Mouse (Mus musculus): Measurements from ENCODE around the gene Krt7. TPM values are rescaled to one million over a fixed set of nuclear protein-coding genes. Genes with fewer than 3 reads are reported as not detected.
A peak's percentile ranks its signal among the peaks of the same experiment; 100 is the strongest.

Krt7 gene
- polyA plus RNA-seq, 1 experiment from 2014 or later, result 0.75 TPM

GRCm38 (mm10) chr15:101413916-101414635 lies 3.2 kb downstream of the Krt7 start:
- no peak for ATAC-seq

DNA sequence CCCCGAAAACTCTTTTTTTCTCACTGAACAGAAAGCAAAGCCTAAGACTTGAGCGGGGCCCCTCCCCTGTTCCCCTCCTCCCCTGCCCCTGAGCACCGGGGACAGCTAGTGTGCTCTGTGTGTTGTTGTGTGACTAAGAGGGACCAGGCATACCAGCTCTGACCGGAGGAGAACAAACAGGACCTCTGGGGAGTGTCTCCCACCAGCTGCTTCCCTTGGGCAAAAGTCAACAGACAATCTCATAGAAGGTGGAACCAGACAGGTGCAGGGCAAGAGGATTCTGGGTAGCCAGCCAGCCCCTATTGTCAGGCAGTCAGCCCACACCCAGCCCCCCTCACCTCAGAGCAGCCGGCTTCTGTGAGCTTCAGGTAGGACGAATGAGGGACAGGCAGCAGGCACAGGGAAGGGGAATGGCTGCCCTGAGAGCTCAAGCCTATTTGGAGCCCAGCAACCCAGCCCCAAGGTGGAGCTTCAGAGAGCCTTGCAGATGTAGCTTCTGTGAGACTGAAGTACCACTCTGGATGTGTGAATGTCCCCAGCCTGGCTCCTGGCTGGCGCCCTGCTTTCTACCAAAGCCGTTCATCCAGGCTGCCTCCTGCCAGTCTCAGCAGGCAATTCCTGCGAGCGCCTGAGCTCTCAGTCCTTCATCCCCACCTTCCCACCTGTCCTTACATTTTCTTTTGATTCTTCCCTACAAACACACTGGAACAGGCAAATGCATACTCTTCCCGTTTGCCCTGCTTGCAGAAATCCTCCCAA lies 4.1 kb downstream of the Krt7 start:
- Histone ChIP-seq H3K4me1 (ENCODE audit: control insufficient read depth, insufficient read depth, low read length) (no peaks in the 10 kb centered on the region), H3K27ac (ENCODE audit: low read depth, low read length) (no peak overlapping the region), H3K4me3 (ENCODE audit: low read depth, low read length) (no peak overlapping the region), H3K9me3 (replicated peaks; ENCODE audit: control insufficient read depth, low read length) (no peaks in the 10 kb centered on the region), H3K27me3 (replicated peaks; ENCODE audit: control insufficient read depth, insufficient read depth, low read length) (0 out of 2 replicates have a peak, but pooled peaks cover 14% of the 10 kb centered on the region), H3K4me2 (ENCODE audit: low read length) (no peak overlapping the region), H3K9ac (ENCODE audit: low read length) (no peak overlapping the region), H3K36me3 (ENCODE audit: control insufficient read depth, insufficient read depth, low read length) (no peaks in the 10 kb centered on the region)
- WGBS, result 41% methylated on average over 11 of the region's 11 CpGs
- no peak for DNase-seq (ENCODE audit: low spot score)
- no peak for ATAC-seq

More at GRCm38 (mm10) chr15:101413916-101414635, 3.2 kb downstream of the Krt7 start:
- Histone ChIP-seq H3K4me3 (ENCODE audit: low read depth, low read length) (no peak overlapping the region), H3K27me3 (replicated peaks; ENCODE audit: control insufficient read depth, insufficient read depth, low read length) (0 out of 2 replicates have a peak, but pooled peaks cover 14% of the 10 kb centered on the region), H3K9ac (ENCODE audit: low read length) (no peak overlapping the region), H3K36me3 (ENCODE audit: control insufficient read depth, insufficient read depth, low read length) (no peaks in the 10 kb centered on the region), H3K27ac (ENCODE audit: low read depth, low read length) (no peak overlapping the region), H3K9me3 (replicated peaks; ENCODE audit: control insufficient read depth, low read length) (no peaks in the 10 kb centered on the region), H3K4me1 (ENCODE audit: control insufficient read depth, insufficient read depth, low read length) (no peaks in the 10 kb centered on the region), H3K4me2 (ENCODE audit: low read length) (no peak overlapping the region)
- no peak for DNase-seq (ENCODE audit: low spot score)
- WGBS, result 56% methylated on average over 7 of the region's 7 CpGs

GRCm38 (mm10) chr15:101418950-101419349 lies 8.1 kb downstream of the Krt7 start:
- no peaks in the 10 kb centered on the region for H3K36me3 ChIP-seq (ENCODE audit: control insufficient read depth, insufficient read depth, low read length)
- H3K9me3 ChIP-seq (replicated peaks; ENCODE audit: control insufficient read depth, low read length), result no peaks in the 10 kb centered on the region
- no peak overlapping the region for H3K9ac ChIP-seq (ENCODE audit: low read length)
- DNase-seq (ENCODE audit: low spot score) (peak; percentile 11), ATAC-seq (no peak)
- no peak overlapping the region for H3K4me2 ChIP-seq (ENCODE audit: low read length)
- H3K27ac ChIP-seq (ENCODE audit: low read depth, low read length), result no peak overlapping the region
- no peak overlapping the region for H3K4me3 ChIP-seq (ENCODE audit: low read depth, low read length)
- 0 out of 2 replicates have a peak, but pooled peaks cover 2% of the 10 kb centered on the region for H3K27me3 ChIP-seq (replicated peaks; ENCODE audit: control insufficient read depth, insufficient read depth, low read length)
- H3K4me1 ChIP-seq (ENCODE audit: control insufficient read depth, insufficient read depth, low read length), result no peaks in the 10 kb centered on the region
- WGBS, result 88% methylated on average over 4 of the region's 4 CpGs

DNA sequence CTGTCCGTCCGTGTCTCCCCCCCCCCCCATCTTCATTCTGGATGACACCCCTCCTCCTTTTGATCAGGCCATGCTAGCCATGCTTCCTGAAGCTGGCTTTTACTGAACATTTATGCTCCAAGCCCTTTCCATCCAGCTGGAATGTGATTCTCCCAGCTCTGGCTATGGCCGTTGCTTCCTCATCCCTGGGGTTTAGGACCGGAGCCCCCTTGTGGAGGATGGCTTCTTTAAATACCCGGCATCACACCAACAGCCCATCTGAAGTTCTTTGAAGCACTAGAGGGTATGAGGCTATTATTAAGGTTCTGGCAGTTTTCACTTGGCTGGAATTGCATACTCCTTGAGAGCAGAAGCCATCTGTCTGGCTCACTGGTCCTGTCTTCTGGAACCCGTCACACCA lies 10.1 kb downstream of the Krt7 start:
- H3K9me3 ChIP-seq (replicated peaks; ENCODE audit: control insufficient read depth, low read length), result no peaks in the 10 kb centered on the region
- ATAC-seq (no peak), DNase-seq (ENCODE audit: low spot score) (peak; percentile 35)
- no peaks in the 10 kb centered on the region for H3K4me1 ChIP-seq (ENCODE audit: control insufficient read depth, insufficient read depth, low read length)
- no peak overlapping the region for H3K4me2 ChIP-seq (ENCODE audit: low read length)
- 46% methylated on average over 6 of the region's 6 CpGs for WGBS
- H3K27me3 ChIP-seq (replicated peaks; ENCODE audit: control insufficient read depth, insufficient read depth, low read length), result no peaks in the 10 kb centered on the region
- H3K36me3 ChIP-seq (ENCODE audit: control insufficient read depth, insufficient read depth, low read length), result no peaks in the 10 kb centered on the region
- no peak overlapping the region for H3K27ac ChIP-seq (ENCODE audit: low read depth, low read length)
- no peak overlapping the region for H3K9ac ChIP-seq (ENCODE audit: low read length)
- H3K4me3 ChIP-seq (ENCODE audit: low read depth, low read length), result no peak overlapping the region

GRCm38 (mm10) chr15:101424914-101425313 lies 14.1 kb downstream of the Krt7 start:
- Histone ChIP-seq H3K4me2 (ENCODE audit: low read length) (no peak overlapping the region), H3K27me3 (replicated peaks; ENCODE audit: control insufficient read depth, insufficient read depth, low read length) (no peaks in the 10 kb centered on the region), H3K36me3 (ENCODE audit: control insufficient read depth, insufficient read depth, low read length) (no peaks in the 10 kb centered on the region), H3K4me1 (ENCODE audit: control insufficient read depth, insufficient read depth, low read length) (no peaks in the 10 kb centered on the region), H3K9ac (ENCODE audit: low read length) (no peak overlapping the region), H3K27ac (ENCODE audit: low read depth, low read length) (no peak overlapping the region), H3K4me3 (ENCODE audit: low read depth, low read length) (no peak overlapping the region), H3K9me3 (replicated peaks; ENCODE audit: control insufficient read depth, low read length) (no peaks in the 10 kb centered on the region)
- DNase-seq (ENCODE audit: low spot score), result no peak
- 31% methylated on average over 5 of the region's 5 CpGs for WGBS
- no peak for ATAC-seq

GRCm38 (mm10) chr15:101436611-101437010 lies 25.8 kb downstream of the Krt7 start:
- no peak overlapping the region for H3K27ac ChIP-seq (ENCODE audit: low read depth, low read length)
- ATAC-seq (no peak), DNase-seq (ENCODE audit: low spot score) (no peak)
- no peaks in the 10 kb centered on the region for H3K36me3 ChIP-seq (ENCODE audit: control insufficient read depth, insufficient read depth, low read length)
- H3K4me2 ChIP-seq (ENCODE audit: low read length), result no peak overlapping the region
- H3K9ac ChIP-seq (ENCODE audit: low read length), result no peak overlapping the region
- H3K27me3 ChIP-seq (replicated peaks; ENCODE audit: control insufficient read depth, insufficient read depth, low read length), result peaks cover 4% of the 10 kb centered on the region; the same call in 1 of the 2 replicates
- 85% methylated on average over 7 of the region's 7 CpGs for WGBS
- no peak overlapping the region for H3K4me3 ChIP-seq (ENCODE audit: low read depth, low read length)
- no peaks in the 10 kb centered on the region for H3K4me1 ChIP-seq (ENCODE audit: control insufficient read depth, insufficient read depth, low read length)
- H3K9me3 ChIP-seq (replicated peaks; ENCODE audit: control insufficient read depth, low read length), result no peaks in the 10 kb centered on the region

DNA sequence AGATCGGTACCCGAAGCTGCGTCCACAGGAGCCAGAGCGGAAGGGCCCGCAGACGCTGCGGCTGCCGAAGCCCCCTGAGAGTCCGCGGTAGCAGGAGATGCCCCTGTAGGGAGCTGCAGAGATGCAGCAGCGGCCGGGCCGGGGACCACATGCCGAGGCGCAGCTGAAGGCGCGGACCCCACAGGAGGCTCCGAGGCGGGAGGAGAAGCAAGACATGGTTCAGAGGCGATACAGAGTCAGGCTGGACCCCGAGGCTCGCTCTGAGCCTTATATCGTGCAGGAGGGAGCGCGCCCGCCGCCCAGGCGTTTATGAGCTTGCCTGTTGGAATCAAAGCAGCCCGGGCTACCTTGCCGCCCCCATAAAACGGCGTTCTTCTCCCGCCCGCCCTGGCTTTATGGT lies 27.7 kb downstream of the Krt7 start, which contains the start of gene Krt87:
Gene Krt87, minus strand, starts transcription at position 250 of the 400 bp plus-strand sequence.
- Histone ChIP-seq H3K27ac (ENCODE audit: low read depth, low read length) (no peak within 1 kb of the TSS), H3K36me3 (ENCODE audit: control insufficient read depth, insufficient read depth, low read length) (no peaks in the 10 kb centered on the region), H3K27me3 (replicated peaks; ENCODE audit: control insufficient read depth, insufficient read depth, low read length) (peaks cover 4% of the 10 kb centered on the region; the same call in 1 of the 2 replicates), H3K4me3 (ENCODE audit: low read depth, low read length) (peak within 1 kb of the TSS; percentile 30), H3K4me2 (ENCODE audit: low read length) (peak within 1 kb of the TSS; percentile 57), H3K9ac (ENCODE audit: low read length) (peak within 1 kb of the TSS; percentile 54), H3K9me3 (replicated peaks; ENCODE audit: control insufficient read depth, low read length) (no peaks in the 10 kb centered on the region), H3K4me1 (ENCODE audit: control insufficient read depth, insufficient read depth, low read length) (no peaks in the 10 kb centered on the region)
- under 1% methylated on average over 30 of the region's 34 CpGs for WGBS
- DNase-seq (ENCODE audit: low spot score), result peak; percentile 31
- ATAC-seq, result no peak

DNA sequence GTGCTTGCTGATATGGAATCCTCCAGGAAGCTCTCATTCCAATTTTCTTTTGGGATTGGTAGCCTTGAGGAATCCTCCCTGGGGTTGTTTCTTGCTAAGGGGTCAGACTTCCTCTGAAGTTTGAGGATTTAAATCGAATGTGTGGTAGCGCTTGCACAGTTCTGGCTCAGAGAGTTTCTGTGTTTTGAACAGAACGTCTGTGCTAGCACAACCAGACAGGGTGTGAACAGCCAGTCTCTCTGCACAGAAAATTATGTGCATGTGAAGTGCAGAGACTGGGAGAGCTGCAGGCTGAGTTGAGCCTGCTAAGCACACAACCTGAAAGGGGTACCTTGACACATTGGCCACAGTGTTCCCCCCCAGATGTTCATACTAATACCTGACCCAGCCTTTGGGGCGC lies 30.0 kb downstream of the Krt7 start:
- no peak for ATAC-seq

GRCm38 (mm10) chr15:101446572-101446971 lies 35.7 kb downstream of the Krt7 start:
- Histone ChIP-seq H3K9me3 (replicated peaks; ENCODE audit: control insufficient read depth, low read length) (no peaks in the 10 kb centered on the region), H3K27me3 (replicated peaks; ENCODE audit: control insufficient read depth, insufficient read depth, low read length) (no peaks in the 10 kb centered on the region), H3K4me3 (ENCODE audit: low read depth, low read length) (no peak overlapping the region), H3K36me3 (ENCODE audit: control insufficient read depth, insufficient read depth, low read length) (no peaks in the 10 kb centered on the region), H3K27ac (ENCODE audit: low read depth, low read length) (no peak overlapping the region), H3K4me1 (ENCODE audit: control insufficient read depth, insufficient read depth, low read length) (no peaks in the 10 kb centered on the region), H3K9ac (ENCODE audit: low read length) (no peak overlapping the region), H3K4me2 (ENCODE audit: low read length) (no peak overlapping the region)
- WGBS, result 50% methylated on average over 11 of the region's 11 CpGs
- DNase-seq (ENCODE audit: low spot score), result peak; percentile 19
- ATAC-seq, result no peak

More for the DNA sequence above, 30.0 kb downstream of the Krt7 start:
- 0 out of 2 replicates have a peak overlapping the region, but pooled peaks have one; percentile 5 for H3K27ac ChIP-seq (ENCODE audit: low read depth, low read length)
- H3K27me3 ChIP-seq (replicated peaks; ENCODE audit: control insufficient read depth, insufficient read depth, low read length), result peaks cover 4% of the 10 kb centered on the region; the same call in 1 of the 2 replicates
- H3K4me1 ChIP-seq (ENCODE audit: control insufficient read depth, insufficient read depth, low read length), result no peaks in the 10 kb centered on the region
- WGBS, result 73% methylated on average over 4 of the region's 4 CpGs
- H3K9me3 ChIP-seq (replicated peaks; ENCODE audit: control insufficient read depth, low read length), result no peaks in the 10 kb centered on the region
- H3K9ac ChIP-seq (ENCODE audit: low read length), result no peak overlapping the region
- peak; percentile 25 for DNase-seq (ENCODE audit: low spot score)
- no peak overlapping the region for H3K4me2 ChIP-seq (ENCODE audit: low read length)
- no peak overlapping the region for H3K4me3 ChIP-seq (ENCODE audit: low read depth, low read length)
- H3K36me3 ChIP-seq (ENCODE audit: control insufficient read depth, insufficient read depth, low read length), result no peaks in the 10 kb centered on the region
